Mouse (Mus musculus) limb, embryonic 12.5 days (tissue): ENCODE data around the gene Ptgdr2. TPM values are rescaled to one million over a fixed set of nuclear protein-coding genes. Genes with fewer than 3 reads are reported as not detected.

Experiments
- polyA plus RNA-seq: library from polyadenylated mRNA; unstranded; fragments of >200 nt; fragmentation: Nextera tagmentation; extraction: Ambion mirVana; gene quantifications from 2 replicates; pipeline ENCODE4 v1.2.1, GENCODE M21; 2016

Ptgdr2 gene
- polyA plus RNA-seq, 1 experiment from 2014 or later = 0.10 TPM

Other genes starting within 250 kb of the Ptgdr2 start
- 27.6 and 33.4 TPM in 2 replicates for gene Vps37c, start 248.4 kb upstream of the Ptgdr2 start, polyA plus RNA-seq
- gene Cd5, start 198.2 kb upstream of the Ptgdr2 start, polyA plus RNA-seq = 0.10 and 0.18 TPM in 2 replicates
- gene Cd6, start 107.1 kb upstream of the Ptgdr2 start, polyA plus RNA-seq = not detected in 2 replicates
- 0.23 and 0.44 TPM in 2 replicates for gene Slc15a3, start 97.4 kb upstream of the Ptgdr2 start, polyA plus RNA-seq
- gene Tmem132a, start 67.2 kb upstream of the Ptgdr2 start, polyA plus RNA-seq = 137 and 142 TPM in 2 replicates
- 68.7 and 73.7 TPM in 2 replicates for gene Tmem109, start 55.2 kb upstream of the Ptgdr2 start, polyA plus RNA-seq
- 44.9 and 50.3 TPM in 2 replicates for gene Prpf19, start 41.9 kb upstream of the Ptgdr2 start, polyA plus RNA-seq
- not detected in 2 replicates for gene Zp1, start 16.5 kb upstream of the Ptgdr2 start, polyA plus RNA-seq
- gene Ccdc86, start 12.1 kb downstream of the Ptgdr2 start, polyA plus RNA-seq = 33.2 and 33.9 TPM in 2 replicates
- not detected in 2 replicates for gene Ms4a10, start 37.5 kb downstream of the Ptgdr2 start, polyA plus RNA-seq
- gene Ms4a15, start 56.1 kb downstream of the Ptgdr2 start, polyA plus RNA-seq = not detected in 2 replicates
- gene Ms4a18, start 80.9 kb downstream of the Ptgdr2 start, polyA plus RNA-seq = not detected in 2 replicates
- gene Ms4a8a, start 143.9 kb downstream of the Ptgdr2 start, polyA plus RNA-seq = not detected in 2 replicates
- gene 1700017D01Rik, start 193.7 kb downstream of the Ptgdr2 start, polyA plus RNA-seq = not detected in 2 replicates
- not detected in 2 replicates for gene 1700025F22Rik, start 228.2 kb downstream of the Ptgdr2 start, polyA plus RNA-seq